Mouse (Mus musculus): ENCODE measurements around the gene Dynlt1a. TPM values are rescaled to one million over a fixed set of nuclear protein-coding genes. Genes with fewer than 3 reads are reported as not detected.
"Not testable (repeated sequence)": the region's sequence is repeated elsewhere in the genome, so short reads cannot be mapped to it uniquely, and the experiment has no call there.

Dynlt1a gene
- polyA plus RNA-seq, 1 experiment from 2014 or later, result 10.4 TPM

GRCm38 (mm10) chr17:6280513-6280912, 36.8 kb downstream of the Dynlt1a start:
- not testable (repeated sequence) for H3K9me3 ChIP-seq (replicated peaks); H3K27ac ChIP-seq; H3K4me2 ChIP-seq; H3K9ac ChIP-seq; H3K4me1 ChIP-seq (replicated peaks); H3K4me3 ChIP-seq; H3K27me3 ChIP-seq; ATAC-seq (replicated peaks; ENCODE audit: insufficient number of reproducible peaks, insufficient read depth, low FRiP score, low read depth); H3K36me3 ChIP-seq
- WGBS, result 90% methylated on average over 19 of the region's 19 CpGs

- H3K4me3 ChIP-seq; H3K4me1 ChIP-seq (replicated peaks); H3K27me3 ChIP-seq; H3K27ac ChIP-seq; H3K36me3 ChIP-seq; H3K9ac ChIP-seq; H3K4me2 ChIP-seq; ATAC-seq (replicated peaks; ENCODE audit: insufficient number of reproducible peaks, insufficient read depth, low FRiP score, low read depth); H3K9me3 ChIP-seq (replicated peaks): not testable (repeated sequence)
- WGBS, result 86% methylated on average over 10 of the region's 10 CpGs
These were observed 37.5 kb downstream of the Dynlt1a start for GRCm38 (mm10) chr17:6279772-6280171.

- H3K36me3 ChIP-seq; H3K4me1 ChIP-seq (replicated peaks); H3K9me3 ChIP-seq (replicated peaks); H3K9ac ChIP-seq; H3K27ac ChIP-seq; H3K4me2 ChIP-seq; ATAC-seq (replicated peaks; ENCODE audit: insufficient number of reproducible peaks, insufficient read depth, low FRiP score, low read depth); H3K27me3 ChIP-seq; H3K4me3 ChIP-seq: not testable (repeated sequence)
- WGBS, result 59% methylated on average over 8 of the region's 8 CpGs
These were observed 38.1 kb downstream of the Dynlt1a start for GRCm38 (mm10) chr17:6279205-6279604.

GRCm38 (mm10) chr17:6274693-6275092, 42.6 kb downstream of the Dynlt1a start:
- 87% methylated on average over 5 of the region's 6 CpGs for WGBS
- H3K36me3 ChIP-seq; H3K4me2 ChIP-seq; H3K9ac ChIP-seq; H3K27ac ChIP-seq; H3K27me3 ChIP-seq; H3K4me1 ChIP-seq (replicated peaks); H3K4me3 ChIP-seq; ATAC-seq (replicated peaks; ENCODE audit: insufficient number of reproducible peaks, insufficient read depth, low FRiP score, low read depth); H3K9me3 ChIP-seq (replicated peaks): not testable (repeated sequence)

- not testable (repeated sequence) for H3K27me3 ChIP-seq; ATAC-seq (replicated peaks; ENCODE audit: insufficient number of reproducible peaks, insufficient read depth, low FRiP score, low read depth); H3K27ac ChIP-seq; H3K4me2 ChIP-seq; H3K4me1 ChIP-seq (replicated peaks); H3K9ac ChIP-seq; H3K9me3 ChIP-seq (replicated peaks); H3K36me3 ChIP-seq; H3K4me3 ChIP-seq
- WGBS, result 69% methylated on average over 6 of the region's 6 CpGs
These were observed 45.3 kb downstream of the Dynlt1a start for GRCm38 (mm10) chr17:6271970-6272369.

- H3K4me3 ChIP-seq, result peak overlapping the region; percentile 60
- H3K36me3 ChIP-seq; H3K27ac ChIP-seq; ATAC-seq (replicated peaks; ENCODE audit: insufficient number of reproducible peaks, insufficient read depth, low FRiP score, low read depth); H3K27me3 ChIP-seq; H3K4me1 ChIP-seq (replicated peaks); H3K9me3 ChIP-seq (replicated peaks): not testable (repeated sequence)
- peak overlapping the region; percentile 77 for H3K4me2 ChIP-seq
- H3K9ac ChIP-seq, result peak overlapping the region; percentile 62
- WGBS, result 2% methylated on average over 25 of the region's 25 CpGs
These were observed 46.5 kb downstream of the Dynlt1a start for GRCm38 (mm10) chr17:6270840-6271239.

- not testable (repeated sequence) for H3K9me3 ChIP-seq (replicated peaks); H3K27ac ChIP-seq; H3K4me1 ChIP-seq (replicated peaks); H3K27me3 ChIP-seq; H3K36me3 ChIP-seq
- Histone ChIP-seq H3K4me3 (peak overlapping the region; percentile 60), H3K4me2 (peak overlapping the region; percentile 77), H3K9ac (peak overlapping the region; percentile 62)
- peak; percentile 90 for ATAC-seq (replicated peaks; ENCODE audit: insufficient number of reproducible peaks, insufficient read depth, low FRiP score, low read depth)
- WGBS, result under 1% methylated on average over 61 of the region's 84 CpGs
These were observed 47.1 kb downstream of the Dynlt1a start for GRCm38 (mm10) chr17:6269876-6270831.

GRCm38 (mm10) chr17:6257070-6257456, 60.2 kb downstream of the Dynlt1a start:
- H3K9ac ChIP-seq; H3K4me1 ChIP-seq (replicated peaks); H3K27ac ChIP-seq; H3K36me3 ChIP-seq; H3K27me3 ChIP-seq; H3K9me3 ChIP-seq (replicated peaks); H3K4me3 ChIP-seq; ATAC-seq (replicated peaks; ENCODE audit: insufficient number of reproducible peaks, insufficient read depth, low FRiP score, low read depth): not testable (repeated sequence)
- WGBS, result 2% methylated on average over 14 of the region's 20 CpGs
- peak overlapping the region; percentile 34; the same call in 1 of the 2 replicates for H3K4me2 ChIP-seq

- H3K4me2 ChIP-seq, result peak within 1 kb of the TSS; percentile 34; the same call in 1 of the 2 replicates
- H3K27me3 ChIP-seq; H3K4me3 ChIP-seq; H3K27ac ChIP-seq; H3K4me1 ChIP-seq (replicated peaks); H3K36me3 ChIP-seq; H3K9me3 ChIP-seq (replicated peaks); ATAC-seq (replicated peaks; ENCODE audit: insufficient number of reproducible peaks, insufficient read depth, low FRiP score, low read depth); H3K9ac ChIP-seq: not testable (repeated sequence)
- 1% methylated on average over 15 of the region's 51 CpGs for WGBS
These were observed 60.8 kb downstream of the Dynlt1a start, which contains the start of gene Tmem181a for GRCm38 (mm10) chr17:6256400-6257069. Gene Tmem181a, plus strand, starts transcription at chr17:6256860.
